ENCODE assay signal across 17 mouse cellular contexts in the genomic region with DNA sequence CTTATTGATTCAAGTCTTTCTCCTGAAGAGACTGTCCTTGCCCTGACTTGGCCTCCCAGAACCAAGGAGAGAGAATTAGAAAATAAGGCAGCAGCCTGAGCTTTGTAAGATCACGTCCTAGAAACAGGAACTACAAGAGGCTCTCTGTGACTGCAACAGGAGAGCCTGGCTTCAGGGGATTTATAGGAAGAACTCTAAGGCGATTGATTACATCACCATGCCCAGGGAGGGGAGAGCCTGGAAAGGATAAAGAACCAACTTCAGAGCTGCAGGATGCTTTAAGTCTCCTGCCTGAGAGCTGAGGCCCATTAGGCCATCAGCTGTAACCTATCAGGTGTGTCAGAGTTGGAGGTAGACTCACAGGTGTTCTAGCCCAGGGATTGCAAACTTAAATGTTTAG.
DNase-seq lines count a peak whose midpoint lies in the region; ATAC-seq lines count a peak whose summit lies in the region.
"Had no signal": no experiment of that assay in that cellular context is flagged by ENCODE, and none has a peak within 500 bp of the region (broad histone marks: within the 10 kb centered on the region; RNA-seq: fewer than 3 reads in every experiment).

No protein-coding gene starts in this region.

- no peaks in the 10 kb centered on the region for H3K9me3 ChIP-seq in forebrain, embryonic 10.5 days
- H3K9me3 ChIP-seq in forebrain, embryonic 13.5 days (replicated peaks): no peaks in the 10 kb centered on the region
- H3K9me3 ChIP-seq in midbrain, embryonic 12.5 days: no peaks in the 10 kb centered on the region
- H3K9me3 ChIP-seq in midbrain, embryonic 16.5 days (replicated peaks; ENCODE audit: control insufficient read depth, low read length, poor library complexity, severe bottlenecking): no peaks in the 10 kb centered on the region
- no peaks in the 10 kb centered on the region for H3K9me3 ChIP-seq in embryonic facial prominence, embryonic 13.5 days
- H3K9me3 ChIP-seq: neural tube, embryonic 15.5 days had no signal

- no peaks in the 10 kb centered on the region for H3K27me3 ChIP-seq in forebrain, embryonic 10.5 days (ENCODE audit: poor library complexity, severe bottlenecking)
- no peaks in the 10 kb centered on the region for H3K27me3 ChIP-seq in forebrain, embryonic 13.5 days
- H3K27me3 ChIP-seq in midbrain, embryonic 12.5 days: no peaks in the 10 kb centered on the region
- H3K27me3 ChIP-seq in midbrain, embryonic 16.5 days (ENCODE audit: control insufficient read depth, insufficient read depth, low read depth, low read length): no peaks in the 10 kb centered on the region
- H3K27me3 ChIP-seq in embryonic facial prominence, embryonic 13.5 days: no peaks in the 10 kb centered on the region
- H3K27me3 ChIP-seq: CH12.LX; neural tube, embryonic 15.5 days had no signal

- 19% methylated on average over 2 of the region's 2 CpGs for WGBS in forebrain, embryonic 10.5 days
- WGBS in forebrain, embryonic 13.5 days: 21% methylated on average over 2 of the region's 2 CpGs
- 24% methylated on average over 2 of the region's 2 CpGs for WGBS in midbrain, embryonic 12.5 days
- WGBS in midbrain, embryonic 16.5 days: 23% methylated on average over 2 of the region's 2 CpGs
- WGBS in embryonic facial prominence, embryonic 13.5 days: 10% methylated on average over 2 of the region's 2 CpGs

- H3K4me1 ChIP-seq in forebrain, embryonic 10.5 days: peaks cover 25% of the 10 kb centered on the region
- peaks cover 5% of the 10 kb centered on the region; the same call in 1 of the 2 replicates for H3K4me1 ChIP-seq in forebrain, embryonic 13.5 days
- peaks cover 14% of the 10 kb centered on the region for H3K4me1 ChIP-seq in midbrain, embryonic 12.5 days
- H3K4me1 ChIP-seq in midbrain, embryonic 16.5 days (ENCODE audit: control insufficient read depth, insufficient read depth, low read length): 0 out of 2 replicates have a peak, but pooled peaks cover 2% of the 10 kb centered on the region
- H3K4me1 ChIP-seq in embryonic facial prominence, embryonic 13.5 days: peaks cover 8% of the 10 kb centered on the region
- H3K4me1 ChIP-seq: neural tube, embryonic 15.5 days had no signal

- no peak overlapping the region for H3K4me2 ChIP-seq in forebrain, embryonic 13.5 days
- no peak overlapping the region for H3K4me2 ChIP-seq in midbrain, embryonic 12.5 days (replicated peaks)
- no peak overlapping the region for H3K4me2 ChIP-seq in midbrain, embryonic 16.5 days (ENCODE audit: low read length)
- no peak overlapping the region for H3K4me2 ChIP-seq in embryonic facial prominence, embryonic 13.5 days
- H3K4me2 ChIP-seq: neural tube, embryonic 15.5 days had no signal

- DNase-seq in forebrain, embryonic 10.5 days (ENCODE audit: extremely low spot score, low spot score): no peak
- peak; percentile 35 for DNase-seq in mesoderm, embryonic 11.5 days (ENCODE audit: low read depth, low spot score)
- no peak for DNase-seq in adrenal gland, postnatal 36 days
- no peak for DNase-seq in thymus, postnatal 36 days
- DNase-seq: adrenal gland, adult 2 months; cerebellum, postnatal 25 days; kidney, adult 18-20 months; kidney, postnatal 36 days; lung, adult 2 months; lung, postnatal 36 days had no signal

- ATAC-seq in forebrain, embryonic 13.5 days: no peak
- ATAC-seq in midbrain, embryonic 12.5 days (ENCODE audit: low FRiP score, low read depth): no peak
- no peak for ATAC-seq in midbrain, embryonic 16.5 days
- ATAC-seq in embryonic facial prominence, embryonic 13.5 days (ENCODE audit: insufficient number of reproducible peaks, insufficient read depth, low FRiP score, low TSS enrichment, low read depth): no peak
- ATAC-seq: forebrain, embryonic 16.5 days had no signal

- no peaks in the 10 kb centered on the region for H3K36me3 ChIP-seq in forebrain, embryonic 10.5 days (replicated peaks)
- no peaks in the 10 kb centered on the region for H3K36me3 ChIP-seq in forebrain, embryonic 13.5 days (ENCODE audit: poor library complexity, severe bottlenecking)
- no peaks in the 10 kb centered on the region for H3K36me3 ChIP-seq in midbrain, embryonic 12.5 days
- H3K36me3 ChIP-seq in midbrain, embryonic 16.5 days (ENCODE audit: control insufficient read depth, insufficient read depth, low read length): no peaks in the 10 kb centered on the region
- H3K36me3 ChIP-seq in embryonic facial prominence, embryonic 13.5 days: no peaks in the 10 kb centered on the region
- H3K36me3 ChIP-seq: neural tube, embryonic 15.5 days had no signal

- no peak overlapping the region for H3K9ac ChIP-seq in forebrain, embryonic 13.5 days
- no peak overlapping the region for H3K9ac ChIP-seq in midbrain, embryonic 12.5 days (replicated peaks)
- H3K9ac ChIP-seq in midbrain, embryonic 16.5 days (ENCODE audit: low read depth, low read length): no peak overlapping the region
- no peak overlapping the region for H3K9ac ChIP-seq in embryonic facial prominence, embryonic 13.5 days
- H3K9ac ChIP-seq: neural tube, embryonic 15.5 days had no signal

- H3K27ac ChIP-seq in forebrain, embryonic 10.5 days: peak overlapping the region; percentile 71
- no peak overlapping the region for H3K27ac ChIP-seq in forebrain, embryonic 13.5 days
- peak overlapping the region; percentile 42; the same call in 1 of the 2 replicates for H3K27ac ChIP-seq in midbrain, embryonic 12.5 days (replicated peaks)
- no peak overlapping the region for H3K27ac ChIP-seq in midbrain, embryonic 16.5 days (ENCODE audit: low read length)
- H3K27ac ChIP-seq in embryonic facial prominence, embryonic 13.5 days: 0 out of 2 replicates have a peak overlapping the region, but pooled peaks have one; percentile 53
- H3K27ac ChIP-seq: neural tube, embryonic 15.5 days had no signal

- H3K4me3 ChIP-seq in forebrain, embryonic 10.5 days: no peak overlapping the region
- H3K4me3 ChIP-seq in forebrain, embryonic 13.5 days: no peak overlapping the region
- H3K4me3 ChIP-seq in midbrain, embryonic 12.5 days: no peak overlapping the region
- no peak overlapping the region for H3K4me3 ChIP-seq in midbrain, embryonic 16.5 days (ENCODE audit: low read depth, low read length)
- no peak overlapping the region for H3K4me3 ChIP-seq in embryonic facial prominence, embryonic 13.5 days
- H3K4me3 ChIP-seq: neural tube, embryonic 15.5 days had no signal

Comparison
In these comparisons a context has a peak if more than half of its experiments do, and no peak if none do; other contexts are left out.
1. H3K27ac ChIP-seq: peak in forebrain, embryonic 10.5 days (single experiment), midbrain, embryonic 12.5 days (single experiment) and embryonic facial prominence, embryonic 13.5 days (single experiment); none in forebrain, embryonic 13.5 days (single experiment) and midbrain, embryonic 16.5 days (single experiment).